ENCODE assay signal across 8 mouse cellular contexts in the genomic region with DNA sequence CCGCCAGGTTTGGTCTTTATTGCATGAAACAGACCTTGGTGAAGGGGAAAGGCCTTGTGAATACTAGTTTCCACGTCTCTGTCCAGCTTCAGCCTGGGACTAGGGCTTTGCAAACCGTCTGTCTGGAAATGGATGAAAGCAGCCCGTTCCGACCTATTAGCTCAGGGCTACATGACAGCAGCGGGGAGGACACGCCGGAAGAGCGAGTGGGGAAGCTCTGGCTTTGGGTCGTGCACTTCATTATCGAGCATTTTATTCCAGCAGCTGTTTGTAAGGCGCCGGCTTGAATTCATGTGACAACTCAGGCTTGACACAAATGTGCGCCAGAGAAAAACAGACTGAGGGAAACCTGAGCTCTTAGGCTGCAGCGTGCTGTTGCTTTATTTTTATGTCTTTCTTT. TPM values are rescaled to one million over a fixed set of nuclear protein-coding genes. Genes with fewer than 3 reads are reported as not detected.
A peak's percentile ranks its signal among the peaks of the same experiment; 100 is the strongest.
DNase-seq lines count a peak whose midpoint lies in the region; ATAC-seq and TF ChIP-seq lines count a peak whose summit lies in the region.
"Had no signal": no experiment of that assay in that cellular context is flagged by ENCODE, and none has a peak within 500 bp of the region (broad histone marks: within the 10 kb centered on the region; RNA-seq: fewer than 3 reads in every experiment).

No protein-coding gene starts in this region.

- H3K36me3 ChIP-seq in limb, embryonic 12.5 days: peaks cover 46% of the 10 kb centered on the region
- H3K36me3 ChIP-seq in limb, embryonic 10.5 days: peaks cover 97% of the 10 kb centered on the region
- H3K36me3 ChIP-seq in heart, embryonic 14.5 days (ENCODE audit: control insufficient read depth, insufficient read depth, low read length): peaks cover 40% of the 10 kb centered on the region
- H3K36me3 ChIP-seq in kidney, postnatal 0 days (ENCODE audit: insufficient read depth, low read length): 0 out of 2 replicates have a peak, but pooled peaks cover 3% of the 10 kb centered on the region
- H3K36me3 ChIP-seq in neural tube, embryonic 15.5 days: no peaks in the 10 kb centered on the region

- no peak for TF ChIP-seq CTCF in kidney, postnatal 0 days (IDR thresholded peaks at IDR 0.05; ENCODE audit: low read depth)

- H3K27me3 ChIP-seq in limb, embryonic 12.5 days: no peaks in the 10 kb centered on the region
- H3K27me3 ChIP-seq in limb, embryonic 10.5 days (ENCODE audit: low read depth, poor library complexity, severe bottlenecking): no peaks in the 10 kb centered on the region
- H3K27me3 ChIP-seq in heart, embryonic 14.5 days (ENCODE audit: control insufficient read depth, insufficient read depth, low read length): no peaks in the 10 kb centered on the region
- H3K27me3 ChIP-seq in kidney, postnatal 0 days (ENCODE audit: insufficient read depth, low read length): no peaks in the 10 kb centered on the region
- H3K27me3 ChIP-seq in neural tube, embryonic 15.5 days (replicated peaks): no peaks in the 10 kb centered on the region

- H3K9me3 ChIP-seq in limb, embryonic 12.5 days: no peaks in the 10 kb centered on the region
- no peaks in the 10 kb centered on the region for H3K9me3 ChIP-seq in limb, embryonic 10.5 days (replicated peaks)
- H3K9me3 ChIP-seq in heart, embryonic 14.5 days (ENCODE audit: control insufficient read depth, low read length): no peaks in the 10 kb centered on the region
- H3K9me3 ChIP-seq in kidney, postnatal 0 days (replicated peaks; ENCODE audit: low read length): no peaks in the 10 kb centered on the region
- H3K9me3 ChIP-seq in neural tube, embryonic 15.5 days (replicated peaks): no peaks in the 10 kb centered on the region

- no peak overlapping the region for H3K9ac ChIP-seq in limb, embryonic 12.5 days (replicated peaks)
- no peak overlapping the region for H3K9ac ChIP-seq in heart, embryonic 14.5 days (ENCODE audit: low read length)
- H3K9ac ChIP-seq in kidney, postnatal 0 days (ENCODE audit: low read depth, low read length): no peak overlapping the region
- no peak overlapping the region for H3K9ac ChIP-seq in neural tube, embryonic 15.5 days (replicated peaks)

- H3K4me3 ChIP-seq in limb, embryonic 12.5 days (replicated peaks): no peak overlapping the region
- H3K4me3 ChIP-seq in limb, embryonic 10.5 days: no peak overlapping the region
- no peak overlapping the region for H3K4me3 ChIP-seq in heart, embryonic 14.5 days (ENCODE audit: control insufficient read depth in 1 of 2, insufficient read depth in 1 of 2, low read depth in 1 of 2, low read length in 2 of 2)
- H3K4me3 ChIP-seq in kidney, postnatal 0 days (replicated peaks; ENCODE audit: low read depth, low read length): no peak overlapping the region
- H3K4me3 ChIP-seq in neural tube, embryonic 15.5 days (replicated peaks): no peak overlapping the region

- H3K27ac ChIP-seq in limb, embryonic 12.5 days: peak overlapping the region; percentile 18; the same call in 1 of the 2 replicates
- H3K27ac ChIP-seq in limb, embryonic 10.5 days: no peak overlapping the region
- peak overlapping the region; percentile 17 to 43; a peak in 2 of 4 replicates for H3K27ac ChIP-seq in heart, embryonic 14.5 days (replicated peaks in 1 of 2; ENCODE audit: control insufficient read depth in 1 of 2, insufficient read depth in 1 of 2, low read depth in 2 of 2, low read length in 2 of 2)
- H3K27ac ChIP-seq in kidney, postnatal 0 days: 0 out of 2 replicates have a peak overlapping the region, but pooled peaks have one; percentile 44
- peak overlapping the region; percentile 56 for H3K27ac ChIP-seq in neural tube, embryonic 15.5 days (replicated peaks)

- WGBS in limb, embryonic 12.5 days: 71% methylated on average over 15 of the region's 15 CpGs
- 89% methylated on average over 15 of the region's 15 CpGs for WGBS in limb, embryonic 10.5 days
- 63% methylated on average over 15 of the region's 15 CpGs for WGBS in heart, embryonic 14.5 days
- WGBS in kidney, postnatal 0 days: 31% methylated on average over 15 of the region's 15 CpGs
- WGBS in neural tube, embryonic 15.5 days: 33% methylated on average over 15 of the region's 15 CpGs

- H3K4me1 ChIP-seq in limb, embryonic 12.5 days (replicated peaks): peaks cover 51% of the 10 kb centered on the region
- H3K4me1 ChIP-seq in limb, embryonic 10.5 days: peaks cover 39% of the 10 kb centered on the region
- H3K4me1 ChIP-seq in heart, embryonic 14.5 days (ENCODE audit: control insufficient read depth in 2 of 2, insufficient read depth in 2 of 2, low read length in 2 of 2): peaks cover 22 to 34% of the 10 kb centered on the region in 2 experiments
- 0 out of 2 replicates have a peak, but pooled peaks cover 10% of the 10 kb centered on the region for H3K4me1 ChIP-seq in kidney, postnatal 0 days (replicated peaks; ENCODE audit: insufficient read depth, low read length)
- peaks cover 30% of the 10 kb centered on the region for H3K4me1 ChIP-seq in neural tube, embryonic 15.5 days

- no peak for DNase-seq in limb, embryonic 10.5 days (ENCODE audit: low spot score)
- DNase-seq in kidney, postnatal 0 days (ENCODE audit: low spot score): peak; percentile 90
- no peak for DNase-seq in testis, postnatal 14 days (ENCODE audit: low spot score)
- DNase-seq in thymus, postnatal 4 days: no peak
- DNase-seq: cerebellum, postnatal 36 days had no signal

- H3K4me2 ChIP-seq in limb, embryonic 12.5 days: no peak overlapping the region
- H3K4me2 ChIP-seq in heart, embryonic 14.5 days (ENCODE audit: low read length): no peak overlapping the region
- peak overlapping the region; percentile 3; the same call in 1 of the 2 replicates for H3K4me2 ChIP-seq in kidney, postnatal 0 days (ENCODE audit: low read length)
- H3K4me2 ChIP-seq in neural tube, embryonic 15.5 days: peak overlapping the region; percentile 30

- no peak for ATAC-seq in limb, embryonic 12.5 days (ENCODE audit: insufficient number of reproducible peaks, insufficient read depth, low FRiP score, low TSS enrichment, low read depth)
- ATAC-seq in heart, embryonic 14.5 days (ENCODE audit: insufficient number of reproducible peaks, insufficient read depth, low FRiP score, low read depth): no peak
- peak; percentile 52 for ATAC-seq in kidney, postnatal 0 days (replicated peaks; ENCODE audit: low FRiP score, low read depth)
- peak; percentile 46; the same call in 1 of the 2 replicates for ATAC-seq in neural tube, embryonic 15.5 days (ENCODE audit: low FRiP score)

RNA-seq across cellular contexts. Expression of a gene that starts 13.9 kb away (rescaled TPM):
- 29.9 and 33.5 TPM in 2 replicates for polyA plus RNA-seq in limb, embryonic 12.5 days (2016; fragmentation: Nextera tagmentation; extraction: Ambion mirVana)
- polyA plus RNA-seq in limb, embryonic 10.5 days (2016; fragmentation: Nextera tagmentation; extraction: Ambion mirVana): 28.4 and 35.9 TPM in 2 replicates
- polyA plus RNA-seq in heart, embryonic 14.5 days (2014; fragmentation: Nextera tagmentation; extraction: Ambion mirVana): 19.7 and 21.0 TPM in 2 replicates
- polyA plus RNA-seq in kidney, postnatal 0 days (2015; fragmentation: Nextera tagmentation; extraction: Ambion mirVana): 15.7 and 16.5 TPM in 2 replicates
- polyA plus RNA-seq in neural tube, embryonic 15.5 days (2015; fragmentation: Nextera tagmentation; extraction: Ambion mirVana): 10.1 and 11.8 TPM in 2 replicates

Comparison
In these comparisons a context has a peak if more than half of its experiments do, and no peak if none do; other contexts are left out.
1. ATAC-seq: peak in kidney, postnatal 0 days (single experiment) and neural tube, embryonic 15.5 days (single experiment); none in limb, embryonic 12.5 days (single experiment) and heart, embryonic 14.5 days (single experiment).
2. H3K4me2 ChIP-seq: peak in kidney, postnatal 0 days (single experiment) and neural tube, embryonic 15.5 days (single experiment); none in limb, embryonic 12.5 days (single experiment) and heart, embryonic 14.5 days (single experiment).